Mouse (Mus musculus) fibroblast of lung, adult 2 months (primary cell): ENCODE measurements at regions not wholly inside any gene's neighbourhood (a gene's known extent, or its start where the extent isn't known, plus 50 kb on each side); places are given as distances from the start of the nearest gene placed in this dataset.

ENCODE experiments used
- DNase-seq: peaks from one replicate; pipeline ENCODE4 v3.0.0-alpha.2; 2011; ENCODE audit warnings: low read depth

GRCm38 (mm10) chr2:133438018-133438417 is 113.9 kb upstream of the Bmp2 start:
- DNase-seq = no peak

DNA sequence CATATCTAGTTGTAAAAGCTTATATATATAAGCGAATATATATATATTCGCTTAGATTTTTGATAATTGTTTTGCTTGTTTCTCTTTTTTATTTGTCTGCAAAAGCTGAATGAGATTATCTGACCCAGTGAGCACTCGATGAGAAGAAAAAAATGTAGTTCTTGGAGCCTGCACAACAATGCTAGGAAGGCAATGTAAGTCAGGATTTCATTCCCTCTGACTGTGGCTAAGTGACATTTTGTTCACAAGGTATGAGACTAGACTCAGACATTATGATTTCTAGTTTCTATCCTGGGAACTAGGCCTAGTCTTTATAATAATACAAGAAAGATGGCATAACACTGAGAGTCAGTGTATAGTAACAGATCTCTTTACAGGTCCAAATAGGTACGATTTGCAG is 108.9 kb upstream of the Bmp2 start:
- DNase-seq = no peak

DNA sequence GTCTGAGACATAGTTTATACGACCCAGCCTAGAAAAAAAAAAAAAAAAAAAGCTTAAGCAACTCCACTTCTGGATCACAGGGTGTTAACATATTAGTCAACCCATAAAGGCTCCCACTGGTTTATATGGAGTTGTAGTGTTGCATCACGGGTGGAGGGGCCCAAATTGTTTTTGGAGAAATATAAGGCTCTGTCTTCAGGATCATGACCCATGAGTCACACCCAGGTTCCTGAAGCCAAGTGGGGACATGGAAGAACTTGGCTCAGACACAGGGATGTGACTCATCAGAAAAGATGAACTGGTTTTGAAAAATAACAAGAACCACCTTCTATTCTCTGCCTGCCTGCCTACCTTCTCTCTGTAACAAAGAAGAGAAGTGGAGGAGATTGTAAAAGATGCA is 108.5 kb upstream of the Bmp2 start:
- DNase-seq = peak; percentile 27

GRCm38 (mm10) chr2:133452947-133453346 is 99.0 kb upstream of the Bmp2 start:
- DNase-seq = no peak

DNA sequence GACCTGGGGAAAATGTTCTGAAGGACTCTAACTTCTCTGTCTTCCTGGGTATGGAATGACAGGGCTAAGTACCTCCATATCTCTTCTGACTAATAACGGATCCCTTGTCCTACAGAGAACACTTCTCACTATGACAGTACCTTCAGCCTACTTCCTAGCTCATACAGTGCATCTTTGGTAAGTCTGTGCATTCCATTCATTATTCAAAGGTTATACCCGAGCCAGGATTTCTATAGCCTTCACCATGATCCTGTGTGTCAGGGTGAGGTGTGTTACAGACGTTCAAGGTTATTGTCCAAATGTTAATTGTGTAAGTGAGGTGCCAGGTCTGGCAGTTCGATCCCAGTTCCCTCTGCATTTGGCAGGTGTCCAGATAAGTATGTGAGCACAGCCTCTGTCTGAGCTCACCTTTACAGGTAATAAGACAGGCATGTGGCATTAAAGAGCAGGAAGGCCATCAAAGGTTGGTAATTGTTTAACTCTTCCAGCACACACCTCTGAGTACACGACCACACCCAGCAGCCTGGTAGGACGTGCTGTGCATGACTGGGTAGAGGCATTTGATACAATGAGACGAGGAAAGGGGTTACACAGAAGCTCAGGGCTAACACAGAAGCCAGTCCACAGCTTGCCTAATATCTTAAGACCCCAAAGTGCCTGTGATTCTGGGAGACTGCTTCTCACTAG is 96.3 kb upstream of the Bmp2 start:
- no peak for DNase-seq

DNA sequence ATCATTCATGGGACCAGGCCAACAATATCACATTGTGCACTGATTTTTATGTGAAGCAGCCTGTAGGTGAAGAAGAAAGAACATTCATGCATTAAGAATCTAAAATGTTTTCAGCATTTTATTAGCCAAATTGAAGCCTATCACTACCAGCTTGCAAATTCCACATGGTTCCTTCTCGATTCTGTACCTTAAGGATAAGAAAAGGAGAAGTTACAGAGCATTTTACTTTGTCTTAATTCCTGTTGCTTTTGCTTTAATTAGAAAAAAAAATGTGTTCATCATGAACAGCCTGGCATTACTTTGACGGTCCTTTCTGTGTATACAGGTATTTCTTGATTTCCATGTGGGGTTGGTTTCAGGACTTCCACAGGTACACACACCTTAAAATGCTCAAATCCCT is 95.2 kb upstream of the Bmp2 start:
- DNase-seq = no peak

- no peak for DNase-seq
These were observed 93.2 kb upstream of the Bmp2 start for GRCm38 (mm10) chr2:133458735-133459134.

DNA sequence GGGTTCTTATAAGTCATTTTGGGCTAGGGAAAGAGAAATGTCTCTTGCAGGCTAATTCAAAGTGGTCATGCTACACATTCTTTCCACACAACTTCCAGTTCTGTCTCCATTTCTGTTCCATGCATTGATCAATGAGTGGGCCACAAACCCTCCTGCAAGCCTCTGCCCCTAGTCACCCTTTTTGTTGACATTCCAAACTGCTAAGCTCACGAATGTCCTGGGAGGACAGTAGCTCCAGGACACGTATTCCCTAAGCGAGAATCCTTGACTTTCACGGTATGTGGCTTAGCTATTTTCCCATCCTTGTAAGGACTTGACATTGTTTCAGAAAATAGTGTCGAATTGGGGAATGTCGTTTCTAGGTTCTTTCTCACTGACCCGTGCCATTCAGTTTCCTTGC is 91.1 kb upstream of the Bmp2 start:
- no peak for DNase-seq

GRCm38 (mm10) chr2:133462378-133462777 is 89.6 kb upstream of the Bmp2 start:
- DNase-seq = no peak

- DNase-seq = no peak
These were observed 84.5 kb upstream of the Bmp2 start for GRCm38 (mm10) chr2:133467170-133468168.

- no peak for DNase-seq
These were observed 78.8 kb upstream of the Bmp2 start for GRCm38 (mm10) chr2:133472966-133473744.

DNA sequence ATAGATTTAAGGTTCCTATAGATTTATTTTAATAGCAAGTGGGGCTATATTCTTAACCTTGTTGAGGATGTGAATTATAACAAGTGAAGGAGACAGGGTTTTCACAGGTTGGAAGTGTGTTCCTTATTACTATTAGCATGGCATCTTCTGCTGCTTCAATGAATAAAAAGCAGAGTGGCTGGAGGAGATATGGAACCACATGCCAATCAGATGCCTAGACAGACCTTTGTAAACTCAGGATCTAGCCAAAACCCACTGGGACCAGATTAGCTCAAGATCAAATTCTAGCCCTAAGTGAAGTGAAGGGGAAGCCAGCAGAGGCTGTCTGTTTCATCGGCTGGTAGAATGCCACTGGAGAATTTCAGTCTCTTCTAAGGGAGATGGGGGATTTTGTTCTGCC is 77.8 kb upstream of the Bmp2 start:
- DNase-seq = no peak

DNA sequence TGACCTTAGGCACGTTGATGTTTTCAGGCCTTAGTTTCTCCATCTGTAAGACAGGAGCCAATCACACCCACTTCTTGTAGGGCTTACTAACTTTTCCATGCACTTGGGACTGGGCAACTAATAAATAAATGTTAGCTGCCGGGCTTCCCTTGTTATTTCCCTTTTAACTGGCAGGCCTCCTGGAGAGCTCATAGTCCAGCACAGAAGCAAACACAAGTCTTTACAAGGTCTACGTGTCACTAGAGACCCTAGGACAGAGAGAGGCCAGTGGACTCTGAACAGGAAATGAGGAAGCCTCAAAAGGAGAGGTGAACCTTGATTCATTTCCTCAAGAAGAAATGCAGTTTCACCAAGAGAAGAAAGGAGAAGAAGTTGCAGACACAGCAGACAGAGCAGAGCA is 71.1 kb upstream of the Bmp2 start:
- no peak for DNase-seq

DNA sequence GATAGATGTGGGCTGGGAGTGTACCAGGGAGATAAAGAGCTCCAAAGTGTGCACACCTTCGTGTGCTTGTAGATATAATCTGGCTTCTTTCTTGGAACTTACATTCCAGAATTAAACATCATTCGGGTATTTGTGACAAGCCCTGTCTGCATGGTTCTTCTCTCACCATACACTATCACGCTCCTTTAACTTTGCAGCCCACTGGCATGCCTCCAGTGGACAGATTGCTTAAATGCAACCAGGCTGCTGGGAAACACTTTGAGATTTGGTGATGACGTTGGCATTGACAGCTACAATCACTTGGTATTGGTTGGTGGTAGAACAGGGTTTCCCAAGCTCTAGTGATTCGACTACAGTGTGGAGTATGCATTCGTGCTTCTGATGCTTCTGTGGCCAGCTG is 70.7 kb upstream of the Bmp2 start:
- no peak for DNase-seq

DNA sequence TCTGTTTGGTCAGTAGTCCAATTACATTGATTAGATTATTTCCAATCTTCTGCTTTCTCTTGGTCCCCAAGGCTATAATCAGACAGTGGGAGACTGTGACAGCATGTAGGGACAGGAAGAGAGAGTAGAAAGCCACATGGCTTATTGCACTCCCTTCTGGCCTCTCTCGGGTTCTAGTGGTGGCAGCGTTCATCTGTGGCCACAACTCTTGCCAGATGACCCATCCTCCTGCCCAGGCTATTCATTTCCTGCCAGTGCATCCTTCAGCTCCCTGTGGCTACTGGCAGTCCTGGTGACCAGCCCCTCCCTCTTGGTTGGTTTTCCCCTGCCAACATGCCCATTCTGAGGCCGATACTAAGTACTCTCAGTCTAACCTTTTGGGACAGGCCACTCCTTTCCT is 70.2 kb upstream of the Bmp2 start:
- DNase-seq = no peak

DNA sequence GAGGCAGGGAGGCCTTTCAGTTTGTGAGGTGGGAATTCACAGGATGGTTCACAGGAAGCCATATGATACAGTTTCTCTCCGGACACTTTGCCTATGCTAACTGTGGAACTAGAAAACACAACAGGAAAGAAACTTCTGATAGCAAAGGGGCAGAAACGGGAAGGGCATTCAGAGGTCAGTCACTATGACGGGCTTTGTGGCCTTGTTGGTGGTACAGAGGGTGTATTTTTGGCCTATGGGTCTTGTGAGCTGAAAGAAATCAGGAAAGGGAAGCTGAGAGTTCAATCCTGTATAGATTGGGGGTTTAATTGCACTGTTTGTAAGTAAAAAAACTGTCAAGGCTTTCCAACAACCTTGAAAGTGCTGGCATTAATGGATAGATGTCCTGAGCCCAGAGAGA is 56.5 kb upstream of the Bmp2 start:
- no peak for DNase-seq

DNA sequence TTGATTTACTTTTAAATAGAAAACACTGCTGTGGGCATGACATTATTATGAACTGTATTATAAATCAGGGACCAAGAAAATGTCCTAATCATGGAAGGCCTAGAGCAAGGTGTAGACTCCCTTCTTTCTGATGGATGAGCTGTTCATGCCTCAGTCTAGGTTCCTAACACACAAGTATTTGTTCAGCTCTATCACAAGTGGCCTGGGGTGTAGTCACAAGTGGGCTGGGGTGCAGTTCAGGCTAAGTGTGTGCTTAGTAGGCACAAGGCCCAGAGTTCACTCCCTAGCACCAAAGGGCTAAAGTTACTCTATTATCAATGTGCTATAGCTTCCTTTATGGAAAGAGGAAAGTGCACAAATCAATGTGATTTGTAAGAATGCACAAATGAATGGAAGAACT is 55.6 kb upstream of the Bmp2 start:
- no peak for DNase-seq

GRCm38 (mm10) chr2:133497071-133497470 is 54.9 kb upstream of the Bmp2 start:
- no peak for DNase-seq

DNA sequence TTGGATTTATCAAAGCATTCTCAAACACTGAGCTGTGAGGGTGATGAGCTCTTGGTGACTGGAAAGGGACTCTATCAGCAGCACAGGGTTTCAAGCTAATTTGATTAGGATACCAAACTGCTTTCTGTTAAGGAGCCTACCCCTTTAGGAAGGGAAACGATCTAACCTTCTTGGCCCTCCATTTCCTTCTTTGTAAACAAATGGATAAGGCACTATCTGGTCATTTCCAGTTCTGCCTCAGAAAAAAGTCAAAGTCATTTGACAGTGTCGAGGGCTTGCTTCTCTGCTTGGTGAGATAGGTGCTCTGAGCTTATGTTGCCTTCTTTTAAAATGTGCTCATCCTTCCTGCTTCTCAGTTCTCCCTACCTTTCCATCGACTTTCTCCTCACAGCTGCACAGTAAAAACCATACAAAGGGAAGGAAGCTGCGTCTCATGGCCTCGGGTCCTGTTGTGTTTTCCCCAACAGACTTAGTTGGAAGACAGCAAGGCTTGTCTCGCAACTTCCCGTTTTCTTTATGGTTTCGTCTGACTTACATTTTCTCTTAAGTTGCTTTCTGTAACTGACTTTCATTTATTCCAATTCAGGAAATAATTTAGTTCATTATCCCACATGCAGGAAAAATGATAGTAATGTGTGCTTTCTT is 54.3 kb upstream of the Bmp2 start:
- DNase-seq = no peak

- DNase-seq = no peak
These were observed 53.8 kb upstream of the Bmp2 start for GRCm38 (mm10) chr2:133498186-133498571.

DNA sequence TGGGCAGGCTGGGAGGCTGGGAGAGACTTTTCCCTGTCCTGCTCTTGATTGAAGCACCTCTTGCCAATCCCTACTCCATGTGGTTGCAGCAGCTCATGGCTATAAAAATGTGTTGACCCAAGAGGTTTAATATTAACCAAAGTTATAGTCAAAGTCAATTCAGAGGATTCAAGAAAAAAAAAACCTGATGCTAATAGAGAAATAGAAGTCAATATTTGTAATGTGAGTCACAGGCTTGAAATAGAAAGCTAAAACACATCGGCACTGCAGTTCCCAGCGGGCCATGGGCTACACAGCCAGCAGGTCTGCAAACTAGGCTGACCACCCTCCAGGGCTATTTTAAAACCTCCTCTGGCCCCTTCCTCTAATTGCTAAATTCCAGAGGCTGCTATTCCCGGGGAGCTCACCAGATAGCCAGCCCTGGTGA is 53.2 kb upstream of the Bmp2 start:
- peak; percentile 2 for DNase-seq

- DNase-seq = no peak
These were observed 52.1 kb upstream of the Bmp2 start for GRCm38 (mm10) chr2:133499904-133500303.
